Mouse (Mus musculus): ENCODE measurements around the gene Rgs8. TPM values are rescaled to one million over a fixed set of nuclear protein-coding genes. Genes with fewer than 3 reads are reported as not detected.

The Rgs8 gene
- polyA plus RNA-seq, 1 experiment from 2014 or later: 9.8 TPM

GRCm38 (mm10) chr1:153704174-153704573, 51.3 kb downstream of the Rgs8 start:
- Histone ChIP-seq H3K36me3 (ENCODE audit: control insufficient read depth, insufficient read depth, low read length) (no peaks in the 10 kb centered on the region), H3K4me2 (ENCODE audit: low read depth) (no peak overlapping the region), H3K4me3 (ENCODE audit: low read depth, low read length) (no peak overlapping the region), H3K27me3 (ENCODE audit: control insufficient read depth, insufficient read depth, low read length) (no peaks in the 10 kb centered on the region), H3K9ac (ENCODE audit: low read length) (no peak overlapping the region), H3K4me1 (ENCODE audit: control insufficient read depth, insufficient read depth, low read length) (peaks cover 13% of the 10 kb centered on the region), H3K9me3 (ENCODE audit: control insufficient read depth, low read length) (no peaks in the 10 kb centered on the region), H3K27ac (ENCODE audit: low read depth, low read length) (no peak overlapping the region)
- WGBS: 11% methylated on average over 7 of the region's 7 CpGs
- no peak for DNase-seq (ENCODE audit: low spot score)
- no peak for ATAC-seq (ENCODE audit: insufficient read depth, low FRiP score, low TSS enrichment)

GRCm38 (mm10) chr1:153704996-153705395, 52.2 kb downstream of the Rgs8 start:
- 20% methylated on average over 3 of the region's 3 CpGs for WGBS
- DNase-seq (ENCODE audit: low spot score) (peak; percentile 42), ATAC-seq (ENCODE audit: insufficient read depth, low FRiP score, low TSS enrichment) (peak; percentile 51; the same call in 1 of the 2 replicates)
- Histone ChIP-seq H3K9me3 (ENCODE audit: control insufficient read depth, low read length) (no peaks in the 10 kb centered on the region), H3K27me3 (ENCODE audit: control insufficient read depth, insufficient read depth, low read length) (no peaks in the 10 kb centered on the region), H3K4me3 (ENCODE audit: low read depth, low read length) (no peak overlapping the region), H3K27ac (ENCODE audit: low read depth, low read length) (no peak overlapping the region), H3K4me2 (ENCODE audit: low read depth) (no peak overlapping the region), H3K9ac (ENCODE audit: low read length) (no peak overlapping the region), H3K4me1 (ENCODE audit: control insufficient read depth, insufficient read depth, low read length) (peaks cover 13% of the 10 kb centered on the region), H3K36me3 (ENCODE audit: control insufficient read depth, insufficient read depth, low read length) (no peaks in the 10 kb centered on the region)

- Histone ChIP-seq H3K27ac (ENCODE audit: low read depth, low read length) (no peak overlapping the region), H3K36me3 (ENCODE audit: control insufficient read depth, insufficient read depth, low read length) (no peaks in the 10 kb centered on the region), H3K4me2 (ENCODE audit: low read depth) (no peak overlapping the region), H3K4me1 (ENCODE audit: control insufficient read depth, insufficient read depth, low read length) (peaks cover 8% of the 10 kb centered on the region; the same call in 1 of the 2 replicates), H3K27me3 (ENCODE audit: control insufficient read depth, insufficient read depth, low read length) (no peaks in the 10 kb centered on the region), H3K9me3 (ENCODE audit: control insufficient read depth, low read length) (no peaks in the 10 kb centered on the region), H3K9ac (ENCODE audit: low read length) (no peak overlapping the region), H3K4me3 (ENCODE audit: low read depth, low read length) (no peak overlapping the region)
- 87% methylated on average over 5 of the region's 5 CpGs for WGBS
- no peak for ATAC-seq (ENCODE audit: insufficient read depth, low FRiP score, low TSS enrichment)
- no peak for DNase-seq (ENCODE audit: low spot score)
Observed at GRCm38 (mm10) chr1:153708626-153709025, 55.8 kb downstream of the Rgs8 start.

GRCm38 (mm10) chr1:153709451-153709850, 56.6 kb downstream of the Rgs8 start:
- WGBS: 71% methylated on average over 5 of the region's 5 CpGs

GRCm38 (mm10) chr1:153711544-153712262, 58.9 kb downstream of the Rgs8 start:
- Histone ChIP-seq H3K9ac (ENCODE audit: low read length) (no peak overlapping the region), H3K36me3 (ENCODE audit: control insufficient read depth, insufficient read depth, low read length) (no peaks in the 10 kb centered on the region), H3K27ac (ENCODE audit: low read depth, low read length) (no peak overlapping the region), H3K9me3 (ENCODE audit: control insufficient read depth, low read length) (no peaks in the 10 kb centered on the region), H3K4me1 (ENCODE audit: control insufficient read depth, insufficient read depth, low read length) (no peaks in the 10 kb centered on the region), H3K4me3 (ENCODE audit: low read depth, low read length) (no peak overlapping the region), H3K27me3 (ENCODE audit: control insufficient read depth, insufficient read depth, low read length) (no peaks in the 10 kb centered on the region), H3K4me2 (ENCODE audit: low read depth) (no peak overlapping the region)
- ATAC-seq (ENCODE audit: insufficient read depth, low FRiP score, low TSS enrichment) (no peak), DNase-seq (ENCODE audit: low spot score) (no peak)
- 87% methylated on average over 3 of the region's 3 CpGs for WGBS

More at GRCm38 (mm10) chr1:153709451-153709850, 56.6 kb downstream of the Rgs8 start:
- no peak overlapping the region for H3K9ac ChIP-seq (ENCODE audit: low read length)
- H3K4me3 ChIP-seq (ENCODE audit: low read depth, low read length): no peak overlapping the region
- no peaks in the 10 kb centered on the region for H3K9me3 ChIP-seq (ENCODE audit: control insufficient read depth, low read length)
- H3K36me3 ChIP-seq (ENCODE audit: control insufficient read depth, insufficient read depth, low read length): no peaks in the 10 kb centered on the region
- no peaks in the 10 kb centered on the region for H3K27me3 ChIP-seq (ENCODE audit: control insufficient read depth, insufficient read depth, low read length)
- H3K27ac ChIP-seq (ENCODE audit: low read depth, low read length): no peak overlapping the region
- ATAC-seq (ENCODE audit: insufficient read depth, low FRiP score, low TSS enrichment): no peak
- DNase-seq (ENCODE audit: low spot score): no peak
- H3K4me2 ChIP-seq (ENCODE audit: low read depth): no peak overlapping the region
- 0 out of 2 replicates have a peak, but pooled peaks cover under 1% of the 10 kb centered on the region for H3K4me1 ChIP-seq (ENCODE audit: control insufficient read depth, insufficient read depth, low read length)

GRCm38 (mm10) chr1:153712633-153713032, 59.8 kb downstream of the Rgs8 start:
- Histone ChIP-seq H3K4me1 (ENCODE audit: control insufficient read depth, insufficient read depth, low read length) (no peaks in the 10 kb centered on the region), H3K27ac (ENCODE audit: low read depth, low read length) (no peak overlapping the region), H3K9me3 (ENCODE audit: control insufficient read depth, low read length) (no peaks in the 10 kb centered on the region), H3K9ac (ENCODE audit: low read length) (no peak overlapping the region), H3K4me2 (ENCODE audit: low read depth) (no peak overlapping the region), H3K4me3 (ENCODE audit: low read depth, low read length) (no peak overlapping the region), H3K27me3 (ENCODE audit: control insufficient read depth, insufficient read depth, low read length) (no peaks in the 10 kb centered on the region), H3K36me3 (ENCODE audit: control insufficient read depth, insufficient read depth, low read length) (no peaks in the 10 kb centered on the region)
- 92% methylated on average over 2 of the region's 2 CpGs for WGBS
- no peak for DNase-seq (ENCODE audit: low spot score)
- ATAC-seq (ENCODE audit: insufficient read depth, low FRiP score, low TSS enrichment): no peak

GRCm38 (mm10) chr1:153717990-153718389, 65.2 kb downstream of the Rgs8 start:
- Histone ChIP-seq H3K27me3 (ENCODE audit: control insufficient read depth, insufficient read depth, low read length) (no peaks in the 10 kb centered on the region), H3K27ac (ENCODE audit: low read depth, low read length) (no peak overlapping the region), H3K36me3 (ENCODE audit: control insufficient read depth, insufficient read depth, low read length) (no peaks in the 10 kb centered on the region), H3K9ac (ENCODE audit: low read length) (no peak overlapping the region), H3K9me3 (ENCODE audit: control insufficient read depth, low read length) (no peaks in the 10 kb centered on the region), H3K4me3 (ENCODE audit: low read depth, low read length) (no peak overlapping the region), H3K4me1 (ENCODE audit: control insufficient read depth, insufficient read depth, low read length) (no peaks in the 10 kb centered on the region), H3K4me2 (ENCODE audit: low read depth) (no peak overlapping the region)
- 84% methylated on average over 1 of the region's 1 CpGs for WGBS
- DNase-seq (ENCODE audit: low spot score): no peak
- ATAC-seq (ENCODE audit: insufficient read depth, low FRiP score, low TSS enrichment): no peak

- no peak for DNase-seq (ENCODE audit: low spot score)
- Histone ChIP-seq H3K36me3 (ENCODE audit: control insufficient read depth, insufficient read depth, low read length) (no peaks in the 10 kb centered on the region), H3K9me3 (ENCODE audit: control insufficient read depth, low read length) (no peaks in the 10 kb centered on the region), H3K27me3 (ENCODE audit: control insufficient read depth, insufficient read depth, low read length) (no peaks in the 10 kb centered on the region), H3K4me3 (ENCODE audit: low read depth, low read length) (no peak overlapping the region), H3K27ac (ENCODE audit: low read depth, low read length) (no peak overlapping the region), H3K4me2 (ENCODE audit: low read depth) (no peak overlapping the region), H3K9ac (ENCODE audit: low read length) (no peak overlapping the region), H3K4me1 (ENCODE audit: control insufficient read depth, insufficient read depth, low read length) (no peaks in the 10 kb centered on the region)
- no peak for ATAC-seq (ENCODE audit: insufficient read depth, low FRiP score, low TSS enrichment)
- WGBS: 85% methylated on average over 7 of the region's 7 CpGs
Observed at GRCm38 (mm10) chr1:153720935-153721334, 68.1 kb downstream of the Rgs8 start.

GRCm38 (mm10) chr1:153721565-153722310, 68.9 kb downstream of the Rgs8 start:
- Histone ChIP-seq H3K27ac (ENCODE audit: low read depth, low read length) (no peak overlapping the region), H3K4me3 (ENCODE audit: low read depth, low read length) (no peak overlapping the region), H3K4me1 (ENCODE audit: control insufficient read depth, insufficient read depth, low read length) (no peaks in the 10 kb centered on the region), H3K36me3 (ENCODE audit: control insufficient read depth, insufficient read depth, low read length) (no peaks in the 10 kb centered on the region), H3K27me3 (ENCODE audit: control insufficient read depth, insufficient read depth, low read length) (no peaks in the 10 kb centered on the region), H3K9me3 (ENCODE audit: control insufficient read depth, low read length) (no peaks in the 10 kb centered on the region), H3K4me2 (ENCODE audit: low read depth) (no peak overlapping the region), H3K9ac (ENCODE audit: low read length) (no peak overlapping the region)
- WGBS: 90% methylated on average over 9 of the region's 9 CpGs
- DNase-seq (ENCODE audit: low spot score): no peak
- no peak for ATAC-seq (ENCODE audit: insufficient read depth, low FRiP score, low TSS enrichment)

Data from neural tube, embryonic 11.5 days (tissue).